Mouse (Mus musculus): ENCODE measurements at regions not wholly inside any gene's neighbourhood (a gene's known extent, or its start where the extent isn't known, plus 50 kb on each side); places are given as distances from the start of the nearest gene placed in this dataset.
"Not testable (repeated sequence)": the region's sequence is repeated elsewhere in the genome, so short reads cannot be mapped to it uniquely, and the experiment has no call there.

DNA sequence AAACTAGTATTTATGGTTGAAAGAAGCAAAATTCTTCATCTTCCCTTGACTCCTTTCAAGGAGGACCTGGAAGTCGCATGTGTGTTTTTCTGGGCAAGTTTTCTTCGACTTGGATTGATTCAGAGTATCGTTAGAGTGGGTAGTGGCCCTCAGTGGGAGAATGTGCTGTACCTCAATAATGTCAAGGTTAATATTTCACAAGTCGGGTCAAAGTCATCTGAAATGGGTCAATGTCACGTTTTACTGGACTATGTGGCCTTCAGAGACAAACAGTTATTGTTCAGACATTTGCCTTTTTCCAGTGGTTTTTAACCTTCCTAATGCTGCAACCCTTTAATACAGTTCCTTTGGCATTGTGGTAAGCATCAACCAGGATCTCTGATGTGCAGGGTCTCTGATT lies 102.8 kb upstream of the Abca1 start:
- no peak for DNase-seq

DNA sequence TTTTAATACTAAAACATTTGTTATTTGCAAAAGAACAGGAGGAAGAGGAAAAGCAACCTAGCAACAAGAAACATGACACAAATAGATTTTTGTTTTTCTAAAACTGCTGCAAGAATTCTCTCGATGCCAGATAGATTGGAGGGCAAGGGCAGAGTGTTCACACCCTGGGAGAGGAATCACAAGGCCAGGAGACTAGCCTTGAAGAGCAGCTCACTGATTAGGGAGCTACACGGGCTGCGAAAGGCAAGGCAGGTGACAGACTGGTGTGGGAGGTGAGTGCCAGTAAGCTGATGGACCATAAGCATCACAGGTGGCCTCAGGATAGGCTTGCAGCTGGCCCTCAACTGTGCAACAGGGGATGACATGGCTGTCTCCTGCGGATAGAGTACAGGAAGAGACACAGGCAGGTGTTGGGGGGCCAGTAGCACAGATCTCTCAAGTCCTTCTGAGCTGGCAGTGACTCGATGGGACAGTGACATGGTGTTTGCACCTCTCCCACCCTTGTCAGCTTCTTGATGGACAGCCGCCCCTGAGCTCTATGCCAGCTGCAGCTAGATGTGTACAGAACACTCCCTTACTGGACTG lies 102.0 kb upstream of the Abca1 start:
- no peak for DNase-seq

GRCm38 (mm10) chr4:53258975-53259374 lies 99.3 kb upstream of the Abca1 start:
- no peak for DNase-seq

DNA sequence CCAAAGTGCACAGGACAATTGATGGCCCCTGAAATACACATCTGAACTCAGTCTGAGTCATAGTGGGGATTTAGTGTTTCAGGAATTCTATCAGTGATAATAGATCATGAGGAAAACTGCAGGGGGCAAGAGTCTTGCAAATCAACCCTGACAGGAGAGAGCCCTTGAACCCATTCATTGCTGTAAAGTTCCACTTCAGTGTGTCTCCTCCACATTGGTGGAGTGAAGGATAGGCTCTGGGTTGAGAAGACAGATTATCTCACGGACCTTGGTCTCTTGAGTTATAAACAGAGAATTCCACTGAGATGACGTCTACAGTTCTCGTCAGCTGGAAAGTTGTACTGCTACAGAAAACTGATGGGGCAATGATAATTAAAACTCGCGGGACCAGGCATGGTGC lies 97.3 kb upstream of the Abca1 start:
- DNase-seq = no peak

- DNase-seq = no peak
Observed at GRCm38 (mm10) chr4:53254483-53254882, 94.8 kb upstream of the Abca1 start.

GRCm38 (mm10) chr4:53253680-53254079 lies 94.0 kb upstream of the Abca1 start:
- DNase-seq = peak; percentile 45

DNA sequence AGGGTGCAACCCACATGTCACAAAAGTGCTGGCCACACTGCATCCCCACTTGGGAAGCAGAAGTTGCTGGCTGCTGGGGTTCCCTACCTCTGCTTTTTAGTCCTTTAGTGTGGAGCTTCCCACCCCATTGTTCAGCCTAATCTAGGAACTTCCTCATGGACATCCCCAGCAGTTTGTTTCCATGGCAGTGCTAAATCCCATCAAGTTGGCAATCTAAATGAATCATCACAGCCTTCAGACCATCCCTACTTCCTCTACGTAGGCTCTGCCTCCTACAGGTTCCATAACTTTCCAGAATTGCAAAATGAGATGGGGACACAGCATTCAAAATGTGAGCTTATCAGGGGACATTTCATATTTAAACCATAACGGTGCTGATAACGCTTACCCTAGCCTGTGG lies 90.6 kb upstream of the Abca1 start:
- DNase-seq = no peak

DNA sequence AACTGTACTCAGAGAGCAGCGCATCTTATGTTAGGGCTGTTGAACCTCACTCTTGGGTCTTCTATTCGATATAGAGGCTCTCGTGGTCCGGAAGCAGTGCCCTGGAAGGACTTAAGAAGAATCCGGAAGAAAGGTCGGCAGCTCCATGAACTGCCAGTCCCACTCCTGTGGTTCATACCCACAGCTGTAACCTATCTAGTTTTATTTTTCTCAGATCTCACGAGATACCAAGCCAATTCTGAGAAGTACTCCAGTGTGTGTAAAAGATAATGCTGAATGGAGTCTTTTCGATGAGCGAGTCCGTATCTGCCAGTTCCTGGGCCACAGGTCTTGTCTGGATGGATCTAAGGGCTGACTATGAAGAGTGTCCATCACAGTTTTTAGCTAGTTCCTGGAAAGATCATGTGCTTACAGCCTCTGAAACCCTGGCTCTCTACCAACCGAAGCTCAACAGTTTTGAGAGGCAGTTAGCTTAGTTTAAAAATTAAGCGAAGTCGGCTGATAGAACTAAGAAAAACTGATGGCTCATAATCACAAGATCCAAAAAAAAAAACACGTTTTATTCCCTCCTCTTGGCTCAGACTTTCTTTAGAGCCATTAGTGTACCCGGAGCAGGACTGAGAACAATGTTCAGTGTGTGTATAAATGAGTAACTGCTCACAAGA lies 86.5 kb upstream of the Abca1 start:
- no peak for DNase-seq

GRCm38 (mm10) chr4:53245553-53245952 lies 85.9 kb upstream of the Abca1 start:
- DNase-seq = no peak

- DNase-seq = not testable (repeated sequence)
Observed at GRCm38 (mm10) chr4:53243473-53243872, 83.8 kb upstream of the Abca1 start.

DNA sequence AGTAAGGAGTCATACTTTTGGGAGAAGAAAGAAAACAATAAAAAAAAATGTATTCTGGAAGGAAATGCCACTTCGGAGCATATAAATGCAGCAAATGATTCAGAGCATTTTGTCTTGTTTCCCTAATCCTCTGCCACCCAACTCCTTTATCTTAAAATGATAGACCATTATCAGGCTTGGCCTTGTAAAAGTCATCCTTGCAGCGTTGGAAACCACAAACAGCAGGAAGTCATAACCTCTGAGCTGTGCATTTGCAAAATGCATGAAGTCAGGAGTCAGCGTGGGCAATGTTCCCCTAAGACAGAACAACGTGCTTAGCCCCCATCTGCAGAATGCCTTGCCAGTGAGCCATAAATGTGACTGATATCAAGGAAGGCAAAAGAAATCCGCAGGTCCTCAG lies 80.2 kb upstream of the Abca1 start:
- DNase-seq = no peak

DNA sequence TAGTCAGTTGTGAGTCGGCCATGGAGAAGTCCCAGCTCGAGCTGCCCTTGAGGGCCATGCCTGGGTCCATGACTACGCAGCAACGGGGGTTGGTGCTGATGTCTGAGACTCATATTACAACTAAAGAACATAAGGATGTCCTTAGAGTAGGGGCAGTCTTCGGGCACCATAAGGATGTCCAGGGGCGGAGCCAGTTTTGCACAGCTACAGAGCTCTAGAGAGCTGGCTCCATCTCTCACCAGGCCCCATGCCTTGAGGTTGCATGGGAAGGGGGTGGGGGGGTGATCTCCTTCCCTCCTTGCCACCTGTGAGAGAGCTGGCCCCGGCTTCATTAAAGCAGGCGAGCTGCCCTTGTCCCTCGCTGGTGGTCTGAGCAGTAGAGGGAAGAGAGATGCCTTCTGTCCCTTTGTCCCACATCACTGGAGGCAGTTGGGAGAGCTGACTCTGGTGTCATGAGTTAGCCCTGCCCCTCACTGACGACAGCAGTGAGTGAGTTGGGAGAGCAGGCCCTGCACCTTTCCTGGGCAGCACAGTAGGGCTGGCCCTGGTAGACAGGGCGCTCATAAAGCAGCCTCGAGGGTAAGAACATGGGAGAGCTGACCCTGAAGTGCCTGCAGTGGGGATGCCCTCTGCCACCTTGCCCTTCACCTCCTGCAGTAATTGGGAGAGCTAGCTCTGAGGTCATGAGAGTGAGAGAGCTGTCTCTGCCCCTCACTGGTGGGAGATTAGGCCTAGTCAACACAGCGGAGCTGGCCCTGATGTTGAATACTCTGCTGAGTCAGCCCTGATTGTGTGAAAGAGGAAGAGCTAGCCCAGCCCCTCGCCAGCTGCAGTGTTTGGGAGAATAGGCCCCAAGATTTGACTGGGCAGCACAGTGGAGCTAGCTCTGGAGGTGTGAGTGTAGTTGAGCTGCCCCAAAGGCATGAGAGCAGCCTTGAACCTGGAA lies 78.9 kb upstream of the Abca1 start:
- no peak for DNase-seq

DNA sequence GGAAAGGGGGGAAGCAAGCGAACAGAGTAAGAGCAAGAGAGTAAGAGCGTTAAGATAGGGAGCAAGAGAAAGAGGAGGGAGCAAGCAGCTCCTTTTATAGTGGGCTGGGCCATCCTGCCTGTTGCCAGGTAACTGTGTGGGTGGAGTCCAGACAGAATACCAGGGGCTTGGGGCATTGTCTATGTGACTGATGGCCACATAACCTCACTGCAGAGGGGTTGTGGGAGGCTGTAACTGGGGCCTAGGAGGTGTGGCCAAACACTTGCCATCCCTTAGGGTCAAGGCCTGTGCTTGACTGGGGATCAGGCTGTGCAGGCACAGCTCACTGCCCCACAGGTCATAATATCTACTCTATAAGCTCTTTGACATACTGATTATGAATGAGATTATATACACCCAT lies 76.2 kb upstream of the Abca1 start:
- no peak for DNase-seq

DNA sequence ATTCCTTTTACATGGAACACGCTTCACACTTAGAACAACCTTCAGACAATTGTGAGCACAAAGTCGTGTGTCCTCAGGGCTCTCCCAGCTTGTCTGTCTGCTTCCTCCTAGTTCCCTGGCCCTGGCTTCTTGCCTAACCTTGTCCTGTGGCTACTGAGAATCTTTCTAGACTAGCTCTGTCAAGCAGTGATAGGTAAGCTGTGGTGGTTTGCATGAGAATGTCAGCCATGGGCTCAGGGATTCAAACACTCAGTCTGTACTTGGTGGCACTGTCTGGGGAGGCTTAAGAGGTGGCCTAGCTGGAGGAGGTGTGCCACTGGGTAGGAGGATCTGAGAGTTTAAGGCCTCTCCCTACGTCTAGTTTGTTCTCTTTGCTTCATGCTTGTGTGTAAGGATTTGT lies 72.7 kb upstream of the Abca1 start:
- DNase-seq = no peak

- DNase-seq = no peak
Observed at GRCm38 (mm10) chr4:53231867-53232266, 72.2 kb upstream of the Abca1 start.

DNA sequence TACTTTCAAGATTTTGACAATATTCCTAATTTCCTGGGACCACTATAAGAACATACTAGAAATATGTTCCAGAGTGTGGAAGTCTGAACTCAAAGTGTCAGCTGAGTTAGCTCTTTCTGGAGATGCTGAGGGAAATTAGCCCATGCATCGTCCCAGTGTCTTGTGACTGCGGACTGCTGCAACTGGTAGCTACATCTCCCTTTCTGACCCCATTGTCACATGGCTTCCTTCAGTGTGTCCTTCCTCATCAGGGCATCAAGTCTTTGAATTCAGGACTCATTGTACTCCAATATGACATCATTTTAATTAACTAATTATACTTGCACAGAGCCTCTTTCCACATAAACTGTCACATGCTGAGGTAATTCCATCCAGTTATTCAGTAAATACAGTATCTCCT lies 71.4 kb upstream of the Abca1 start:
- no peak for DNase-seq

DNA sequence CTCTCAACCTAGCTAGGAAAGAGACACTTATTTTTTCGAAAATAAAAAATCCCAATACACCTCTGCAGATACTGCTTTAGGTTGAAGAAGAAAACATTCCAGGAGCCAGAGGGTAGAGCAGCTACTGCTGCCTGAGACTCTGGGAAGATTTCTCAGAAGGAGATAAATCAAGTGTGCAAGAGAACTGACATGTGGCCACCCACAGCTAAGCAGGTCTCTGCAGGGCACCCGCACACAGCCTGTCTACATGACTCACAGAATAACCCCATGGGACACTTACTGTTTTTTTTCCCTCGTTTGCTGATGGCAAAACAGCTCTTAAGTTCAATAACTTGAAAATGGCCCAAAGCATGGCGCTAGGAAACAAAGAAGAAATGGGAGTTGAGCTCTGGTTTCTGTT lies 68.7 kb upstream of the Abca1 start:
- DNase-seq = no peak

DNA sequence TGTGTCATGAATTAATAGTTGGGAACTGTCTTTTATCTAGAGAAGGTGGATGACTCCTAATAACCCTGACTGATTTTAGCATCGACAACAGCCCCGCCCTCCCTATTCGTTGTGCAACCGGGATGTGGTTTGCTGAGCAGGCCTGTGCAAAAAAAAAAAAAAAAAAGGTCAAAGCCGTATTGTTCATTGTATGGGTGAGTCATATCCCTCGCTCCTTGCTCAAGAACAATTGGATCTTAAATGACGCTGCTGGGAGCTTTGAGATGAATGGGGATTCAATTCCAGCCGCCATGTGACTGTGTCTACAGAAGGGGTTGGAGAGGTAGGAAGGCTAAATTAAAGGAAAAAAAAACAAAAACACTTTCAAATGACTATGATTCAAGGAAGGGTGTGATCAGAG lies 68.1 kb upstream of the Abca1 start:
- no peak for DNase-seq

- DNase-seq = no peak
Observed at GRCm38 (mm10) chr4:53227071-53227470, 67.4 kb upstream of the Abca1 start.

DNA sequence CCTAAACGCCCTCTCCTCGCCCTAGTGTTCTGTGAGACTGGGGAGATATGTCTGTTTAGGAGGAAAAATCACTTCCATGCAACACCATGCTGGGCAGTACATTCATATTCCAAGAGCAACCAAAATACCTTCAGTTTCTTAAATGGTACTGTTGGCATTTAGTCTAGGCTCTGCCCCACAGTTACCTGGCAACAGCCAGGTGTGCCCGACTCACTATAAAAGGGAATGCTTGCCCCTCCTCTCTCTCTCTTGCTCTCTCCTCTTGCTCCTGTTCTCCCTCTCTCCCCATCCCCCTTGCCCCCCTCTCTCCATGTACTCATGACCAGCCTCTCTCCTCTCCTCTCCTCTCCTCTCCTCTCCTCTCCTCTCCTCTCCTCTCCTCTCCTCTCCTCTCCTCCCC lies 66.7 kb upstream of the Abca1 start:
- DNase-seq = no peak

DNA sequence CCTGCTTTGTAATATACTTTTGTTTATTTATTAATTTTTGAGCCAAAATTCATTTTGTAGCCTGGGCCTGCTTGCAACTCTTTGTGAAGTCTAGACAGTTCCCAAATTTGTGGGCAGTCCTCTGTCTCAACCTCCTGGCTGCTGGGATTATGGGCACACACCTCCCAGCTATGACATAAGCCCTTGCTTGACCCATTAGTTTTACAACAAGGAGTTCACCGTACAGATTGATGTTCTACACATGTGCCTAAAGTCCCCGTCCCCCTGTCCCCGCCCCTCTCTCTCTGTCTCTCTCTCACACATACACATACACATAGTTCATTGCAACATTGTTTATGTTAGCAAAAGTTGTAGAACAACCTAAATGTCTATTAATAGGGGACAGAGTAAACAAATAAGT lies 63.7 kb upstream of the Abca1 start:
- no peak for DNase-seq

GRCm38 (mm10) chr4:53220809-53221208 lies 61.1 kb upstream of the Abca1 start:
- DNase-seq = no peak

DNA sequence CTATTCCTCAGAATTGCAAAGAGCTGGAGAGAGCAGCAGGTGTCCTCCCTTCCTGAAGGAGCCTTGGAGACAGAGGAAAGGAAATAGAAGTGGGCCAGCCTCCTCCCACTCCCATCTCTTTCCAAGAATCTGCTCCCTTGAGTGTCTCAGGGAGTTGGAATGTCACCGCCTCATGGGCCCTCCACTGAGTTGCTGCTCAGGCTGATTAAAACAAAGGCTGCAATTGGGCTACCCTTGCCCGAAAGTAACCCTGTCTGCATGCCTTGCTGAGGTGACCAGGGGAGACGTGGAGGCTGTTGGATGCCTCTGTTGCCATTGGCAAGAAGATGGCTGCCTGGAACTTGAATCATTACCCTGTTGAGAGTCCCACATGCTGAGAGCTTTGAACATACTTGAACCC lies 59.7 kb upstream of the Abca1 start:
- DNase-seq = peak; percentile 73

GRCm38 (mm10) chr4:53218752-53219151 lies 59.1 kb upstream of the Abca1 start:
- DNase-seq = peak; percentile 49
